Mouse (Mus musculus) megakaryocyte, embryonic 14.5 days (primary cell): ENCODE measurements around the gene Mrpl47.

Experiments
- FLI1 ChIP-seq: IDR thresholded peaks from 2 replicates; pipeline ENCODE4 v1.6.1; 2012; ENCODE audit warnings: low read length, inconsistent platforms, mixed read lengths
- GATA1 ChIP-seq: IDR thresholded peaks from 3 replicates; pipeline ENCODE4 v1.6.1; 2012; ENCODE audit warnings: mixed read lengths, low read length, inconsistent platforms, borderline replicate concordance

DNA sequence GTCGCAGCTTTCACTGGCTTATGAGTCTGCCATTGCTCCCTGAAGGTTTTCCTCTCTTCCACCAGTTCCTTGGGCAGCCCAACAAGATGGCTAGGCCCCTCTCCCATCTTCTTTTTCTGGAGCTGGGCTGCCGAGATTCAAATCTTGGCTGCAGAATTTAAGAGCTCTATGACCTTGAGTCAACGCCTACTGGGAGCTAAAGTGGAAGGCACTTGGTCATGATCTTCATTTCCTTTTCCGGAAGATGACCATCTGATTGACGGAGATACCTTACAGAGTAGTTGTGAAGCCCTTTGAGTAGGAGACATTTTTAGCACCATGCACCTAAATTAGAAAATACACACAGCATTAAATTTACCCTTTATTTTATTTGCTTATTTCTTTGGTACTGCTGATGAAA lies 1.1 kb upstream of the Mrpl47 start:
- TF ChIP-seq GATA1 (no peak), FLI1 (no peak)
